In genomic region chr16:37676024-37676676, GRCm38 (mm10) we compare ENCODE assay signal across 8 mouse cellular contexts. TPM values are rescaled to one million over a fixed set of nuclear protein-coding genes. Genes with fewer than 3 reads are reported as not detected.
A peak's percentile ranks its signal among the peaks of the same experiment; 100 is the strongest.
DNase-seq lines count a peak whose midpoint lies in the region; ATAC-seq lines count a peak whose summit lies in the region.

No protein-coding gene starts in this region.

- peak; percentile 59 for DNase-seq in neural tube, embryonic 11.5 days (ENCODE audit: low spot score)
- DNase-seq in neural tube, embryonic 10.5 days (ENCODE audit: extremely low spot score, low spot score): no peak
- peak; percentile 74 for DNase-seq in cerebellum, adult 9-10 months
- DNase-seq in left cerebral cortex, postnatal 36 days (ENCODE audit: low spot score in 2 of 2): peak; percentile 67 to 71
- DNase-seq in ovary, postnatal 10 days (ENCODE audit: low spot score): no peak
- DNase-seq in lung, postnatal 14 days: no peak
- DNase-seq in liver: no peak

- no peaks in the 10 kb centered on the region for H3K9me3 ChIP-seq in neural tube, embryonic 11.5 days (ENCODE audit: control insufficient read depth, low read length)
- H3K9me3 ChIP-seq in hindbrain, embryonic 15.5 days: no peaks in the 10 kb centered on the region

- H3K27me3 ChIP-seq in neural tube, embryonic 11.5 days (ENCODE audit: control insufficient read depth, insufficient read depth, low read length): no peaks in the 10 kb centered on the region
- H3K27me3 ChIP-seq in hindbrain, embryonic 15.5 days: no peaks in the 10 kb centered on the region

- peak overlapping the region; percentile 24 for H3K4me2 ChIP-seq in neural tube, embryonic 11.5 days (ENCODE audit: low read depth)
- H3K4me2 ChIP-seq in hindbrain, embryonic 15.5 days: peak overlapping the region; percentile 43

- intact Hi-C loops in left cerebral cortex, postnatal 36 days (cut with DNase I): no loop called here

- WGBS in neural tube, embryonic 11.5 days: 39% methylated on average over 17 of the region's 17 CpGs
- 27% methylated on average over 17 of the region's 17 CpGs for WGBS in hindbrain, embryonic 15.5 days

- H3K9ac ChIP-seq in neural tube, embryonic 11.5 days (ENCODE audit: low read length): peak overlapping the region; percentile 32; the same call in 1 of the 2 replicates
- no peak overlapping the region; the same call in 1 of the 2 replicates for H3K9ac ChIP-seq in hindbrain, embryonic 15.5 days

- H3K36me3 ChIP-seq in neural tube, embryonic 11.5 days (ENCODE audit: control insufficient read depth, insufficient read depth, low read length): no peaks in the 10 kb centered on the region
- H3K36me3 ChIP-seq in hindbrain, embryonic 15.5 days: no peaks in the 10 kb centered on the region

- peak; percentile 69; the same call in 1 of the 2 replicates for ATAC-seq in neural tube, embryonic 11.5 days (ENCODE audit: insufficient read depth, low FRiP score, low TSS enrichment)
- ATAC-seq in hindbrain, embryonic 15.5 days (ENCODE audit: low FRiP score, low read depth): peak; percentile 86

- H3K4me1 ChIP-seq in neural tube, embryonic 11.5 days (ENCODE audit: control insufficient read depth, insufficient read depth, low read length): peaks cover 6% of the 10 kb centered on the region; the same call in 1 of the 2 replicates
- peaks cover 17% of the 10 kb centered on the region for H3K4me1 ChIP-seq in hindbrain, embryonic 15.5 days (replicated peaks)

- H3K27ac ChIP-seq in neural tube, embryonic 11.5 days (ENCODE audit: low read depth, low read length): peak overlapping the region; percentile 49; the same call in 1 of the 2 replicates
- H3K27ac ChIP-seq in hindbrain, embryonic 15.5 days (replicated peaks): peak overlapping the region; percentile 64; the same call in 1 of the 2 replicates

- no peak overlapping the region for H3K4me3 ChIP-seq in neural tube, embryonic 11.5 days (ENCODE audit: low read depth, low read length)
- peak overlapping the region; percentile 2 for H3K4me3 ChIP-seq in hindbrain, embryonic 15.5 days

RNA-seq across cellular contexts. Expression of gene Ndufb4, which starts 21.9 kb away (rescaled TPM):
- polyA plus RNA-seq in neural tube, embryonic 11.5 days (2014; fragmentation: Nextera tagmentation; extraction: Ambion mirVana): 46.2 and 50.1 TPM in 2 replicates
- polyA plus RNA-seq in hindbrain, embryonic 15.5 days (2015; fragmentation: Nextera tagmentation; extraction: Ambion mirVana): 56.8 and 59.9 TPM in 2 replicates
- 10 to 100 TPM; 65.4 to 68.8 TPM for total RNA-seq in left cerebral cortex, postnatal 36 days (2021)

Comparison
In these comparisons a context has a peak if more than half of its experiments do, and no peak if none do; other contexts are left out.
1. DNase-seq: peak in neural tube, embryonic 11.5 days (single experiment), cerebellum, adult 9-10 months (single experiment) and left cerebral cortex, postnatal 36 days (2 of 2); none in neural tube, embryonic 10.5 days (single experiment), ovary, postnatal 10 days (single experiment), lung, postnatal 14 days (single experiment) and liver (single experiment).